8 mouse cellular contexts compared by ENCODE assay signal in genomic region chr11:20561323-20562002, GRCm38 (mm10). TPM values are rescaled to one million over a fixed set of nuclear protein-coding genes. Genes with fewer than 3 reads are reported as not detected.
DNase-seq lines count a peak whose midpoint lies in the region; ATAC-seq lines count a peak whose summit lies in the region.

No protein-coding gene starts in this region.

- peak overlapping the region; percentile 39; the same call in 1 of the 2 replicates for H3K27ac ChIP-seq in forebrain, embryonic 14.5 days (ENCODE audit: low read depth, low read length)
- H3K27ac ChIP-seq in hindbrain, embryonic 13.5 days = peak overlapping the region; percentile 80
- H3K27ac ChIP-seq in liver, embryonic 13.5 days = peak overlapping the region; percentile 44; the same call in 1 of the 2 replicates

- peak overlapping the region; percentile 47 for H3K4me2 ChIP-seq in forebrain, embryonic 14.5 days (ENCODE audit: low read length)
- peak overlapping the region; percentile 53 for H3K4me2 ChIP-seq in hindbrain, embryonic 13.5 days
- peak overlapping the region; percentile 72 for H3K4me2 ChIP-seq in liver, embryonic 13.5 days

- WGBS in forebrain, embryonic 14.5 days = 9% methylated on average over 13 of the region's 13 CpGs
- WGBS in hindbrain, embryonic 13.5 days = 9% methylated on average over 13 of the region's 13 CpGs
- WGBS in liver, embryonic 13.5 days (ENCODE audit: insufficient replicate concordance) = 5% methylated on average over 13 of the region's 13 CpGs

- H3K27me3 ChIP-seq in forebrain, embryonic 14.5 days (replicated peaks; ENCODE audit: control insufficient read depth, insufficient read depth, low read length) = no peaks in the 10 kb centered on the region
- H3K27me3 ChIP-seq in hindbrain, embryonic 13.5 days = no peaks in the 10 kb centered on the region
- H3K27me3 ChIP-seq in liver, embryonic 13.5 days = no peaks in the 10 kb centered on the region

- H3K4me1 ChIP-seq in forebrain, embryonic 14.5 days (ENCODE audit: control insufficient read depth, insufficient read depth, low read length) = no peaks in the 10 kb centered on the region
- H3K4me1 ChIP-seq in hindbrain, embryonic 13.5 days (replicated peaks) = peaks cover 14% of the 10 kb centered on the region
- H3K4me1 ChIP-seq in liver, embryonic 13.5 days (replicated peaks) = peaks cover 61% of the 10 kb centered on the region

- ATAC-seq in forebrain, embryonic 14.5 days = peak; percentile 98
- ATAC-seq in hindbrain, embryonic 13.5 days (ENCODE audit: low FRiP score) = peak; percentile 97
- peak; percentile 85 for ATAC-seq in liver, embryonic 13.5 days (ENCODE audit: low read depth)

- peak overlapping the region; percentile 19; the same call in 1 of the 2 replicates for H3K4me3 ChIP-seq in forebrain, embryonic 14.5 days (ENCODE audit: low read depth, low read length)
- H3K4me3 ChIP-seq in hindbrain, embryonic 13.5 days = peak overlapping the region; percentile 28
- H3K4me3 ChIP-seq in liver, embryonic 13.5 days (replicated peaks) = peak overlapping the region; percentile 48

- peak; percentile 13 for DNase-seq in ovary, adult 18-20 months (ENCODE audit: low spot score)
- DNase-seq in ovary, postnatal 10 days (ENCODE audit: low spot score) = no peak
- peak; percentile 38 for DNase-seq in cerebellum, adult 11 months
- peak; percentile 88 for DNase-seq in forebrain, embryonic 14.5 days (ENCODE audit: low spot score)
- DNase-seq in liver, embryonic 13.5 days = peak; percentile 36
- peak; percentile 76 for DNase-seq in naive thymus-derived CD4-positive, alpha-beta T cell, adult 2 months (ENCODE audit: low read depth)
- peak; percentile 9 to 18 for DNase-seq in urinary bladder, postnatal 36 days (ENCODE audit: low spot score in 2 of 2)

- peak overlapping the region; percentile 37 for H3K9ac ChIP-seq in forebrain, embryonic 14.5 days (ENCODE audit: low read length)
- H3K9ac ChIP-seq in hindbrain, embryonic 13.5 days = peak overlapping the region; percentile 56; the same call in 1 of the 2 replicates
- H3K9ac ChIP-seq in liver, embryonic 13.5 days = peak overlapping the region; percentile 54; the same call in 1 of the 2 replicates

- no peaks in the 10 kb centered on the region for H3K36me3 ChIP-seq in forebrain, embryonic 14.5 days (ENCODE audit: control insufficient read depth, insufficient read depth, low read length)
- no peaks in the 10 kb centered on the region for H3K36me3 ChIP-seq in hindbrain, embryonic 13.5 days
- no peaks in the 10 kb centered on the region for H3K36me3 ChIP-seq in liver, embryonic 13.5 days

- no peaks in the 10 kb centered on the region for H3K9me3 ChIP-seq in forebrain, embryonic 14.5 days (replicated peaks; ENCODE audit: control insufficient read depth, low read length)
- H3K9me3 ChIP-seq in hindbrain, embryonic 13.5 days = peaks cover 2% of the 10 kb centered on the region; the same call in 1 of the 2 replicates
- no peaks in the 10 kb centered on the region for H3K9me3 ChIP-seq in liver, embryonic 13.5 days (replicated peaks)

RNA-seq across cellular contexts. Expression of gene Sertad2, which starts 18.4 kb away (rescaled TPM):
- 23.2 and 28.3 TPM in 2 replicates for polyA plus RNA-seq in forebrain, embryonic 14.5 days (2014; fragmentation: Nextera tagmentation; extraction: Ambion mirVana)
- 32.7 and 34.9 TPM in 2 replicates for polyA plus RNA-seq in hindbrain, embryonic 13.5 days (2015; fragmentation: Nextera tagmentation; extraction: Ambion mirVana)
- polyA plus RNA-seq in liver, embryonic 13.5 days (2015; fragmentation: Nextera tagmentation; extraction: Ambion mirVana) = 37.4 and 38.6 TPM in 2 replicates
